Mouse (Mus musculus) thymus, adult 2 months (tissue): ENCODE results near the gene Etv5. TPM values are rescaled to one million over a fixed set of nuclear protein-coding genes. Genes with fewer than 3 reads are reported as not detected.

Experiments used
- DNase-seq: peaks from one replicate; pipeline ENCODE4 v3.0.0; 2021
- H3K27ac ChIP-seq: fragments of 200-500 bp; 2 replicates; pipeline ENCODE4 v1.5.1; 2012; ENCODE audit warnings: low read length, control low read depth; ENCODE audit not compliant: control insufficient read depth, insufficient read depth
- H3K27me3 ChIP-seq: fragments of 200-500 bp; 2 replicates; pipeline ENCODE4 v1.6.1; 2012; ENCODE audit warnings: mild to moderate bottlenecking, low read length, moderate library complexity, mixed read lengths; ENCODE audit not compliant: control insufficient read depth, insufficient read depth
- H3K36me3 ChIP-seq: fragments of 200-500 bp; 2 replicates; pipeline ENCODE4 v1.6.1; 2012; ENCODE audit warnings: mild to moderate bottlenecking, low read length, moderate library complexity; ENCODE audit not compliant: control insufficient read depth, insufficient read depth
- H3K4me1 ChIP-seq: fragments of 200-500 bp; replicated peaks from 2 replicates; pipeline ENCODE4 v1.6.1; 2012; ENCODE audit warnings: low read length; ENCODE audit not compliant: control insufficient read depth, insufficient read depth
- H3K4me3 ChIP-seq: fragments of 200-500 bp; 2 replicates; pipeline ENCODE4 v1.5.1; 2012; ENCODE audit warnings: mild to moderate bottlenecking, low read length, control low read depth, moderate library complexity; ENCODE audit not compliant: control insufficient read depth, insufficient read depth
- CTCF ChIP-seq: fragments of 200-500 bp; IDR thresholded peaks from 2 replicates; pipeline ENCODE4 v1.5.1; 2012; ENCODE audit warnings: mild to moderate bottlenecking, control low read depth, low read length, moderate library complexity, borderline replicate concordance; ENCODE audit not compliant: control insufficient read depth, poor library complexity, insufficient read depth; ENCODE audit errors: extremely low read depth
- POLR2A ChIP-seq: fragments of 200-500 bp; IDR thresholded peaks from 2 replicates; pipeline ENCODE4 v1.6.1; 2012; ENCODE audit warnings: mild to moderate bottlenecking, low read length, control low read depth, moderate library complexity; ENCODE audit not compliant: control insufficient read depth, poor library complexity, insufficient read depth; ENCODE audit errors: extremely low read depth
- WGBS: fragments of 180-500 bp; shearing (Covaris S2); methylation state at CpG from one replicate; pipeline ENCODE4 v1.1.7; 2018; 5-methylcytosine and 5-hydroxymethylcytosine counted together
- polyA plus RNA-seq: library from polyadenylated mRNA; depleted of rRNA; stranded (reverse); fragments of >200 nt; gene quantifications from 2 replicates; pipeline ENCODE4 v1.2.3, GENCODE M21; 2012

The Etv5 gene
- polyA plus RNA-seq, 1 experiment = 7.3 TPM

DNA sequence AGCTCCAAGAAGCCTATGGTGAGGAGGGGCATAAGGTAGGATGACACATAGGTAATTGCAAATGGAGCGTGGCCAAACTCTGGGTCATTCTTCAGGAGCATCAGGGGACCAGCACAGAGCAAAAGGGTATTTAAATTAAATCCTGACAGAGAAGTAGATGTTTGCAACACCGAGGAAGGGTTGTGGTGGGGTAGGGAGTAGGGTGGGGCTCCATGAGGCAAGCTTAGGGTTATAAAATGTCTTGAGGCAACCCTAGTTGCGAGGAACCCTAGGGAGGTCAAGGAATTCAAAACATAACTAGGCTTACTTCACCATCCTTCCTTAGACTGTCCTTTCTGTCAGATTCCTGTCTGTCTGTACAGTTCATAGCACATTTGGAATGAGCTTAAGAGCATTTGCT lies 85.9 kb downstream of the Etv5 start:
- Histone ChIP-seq H3K4me3 (no peak overlapping the region), H3K27me3 (no peaks in the 10 kb centered on the region), H3K36me3 (no peaks in the 10 kb centered on the region), H3K4me1 (peaks cover 9% of the 10 kb centered on the region), H3K27ac (no peak overlapping the region)
- 91% methylated on average over 3 of the region's 3 CpGs for WGBS
- DNase-seq = no peak
- no peak for TF ChIP-seq POLR2A
- TF ChIP-seq CTCF = no peak

DNA sequence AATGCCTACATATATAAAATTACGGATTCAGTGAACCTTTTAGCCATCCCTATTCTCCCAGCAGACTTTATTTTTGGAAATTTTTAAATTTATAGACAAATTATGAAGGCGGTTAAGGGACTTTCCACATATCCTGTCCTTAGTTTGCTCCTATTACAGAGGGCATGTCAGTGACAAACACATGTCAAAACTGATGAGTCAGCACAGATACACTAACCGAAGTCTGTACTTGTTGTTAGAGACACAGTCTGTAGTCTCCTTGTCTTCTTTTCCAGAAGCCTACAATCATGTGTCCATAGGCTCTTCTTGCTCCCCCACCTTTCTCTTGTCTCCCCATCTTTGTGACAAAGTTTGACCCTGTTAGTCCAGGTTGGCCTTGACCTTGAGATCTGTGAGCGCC lies 88.3 kb downstream of the Etv5 start:
- Histone ChIP-seq H3K36me3 (no peaks in the 10 kb centered on the region), H3K27ac (no peak overlapping the region), H3K27me3 (no peaks in the 10 kb centered on the region), H3K4me3 (no peak overlapping the region), H3K4me1 (peaks cover 7% of the 10 kb centered on the region)
- DNase-seq = no peak
- TF ChIP-seq CTCF (no peak), POLR2A (no peak)
- WGBS = 88% methylated on average over 4 of the region's 4 CpGs

DNA sequence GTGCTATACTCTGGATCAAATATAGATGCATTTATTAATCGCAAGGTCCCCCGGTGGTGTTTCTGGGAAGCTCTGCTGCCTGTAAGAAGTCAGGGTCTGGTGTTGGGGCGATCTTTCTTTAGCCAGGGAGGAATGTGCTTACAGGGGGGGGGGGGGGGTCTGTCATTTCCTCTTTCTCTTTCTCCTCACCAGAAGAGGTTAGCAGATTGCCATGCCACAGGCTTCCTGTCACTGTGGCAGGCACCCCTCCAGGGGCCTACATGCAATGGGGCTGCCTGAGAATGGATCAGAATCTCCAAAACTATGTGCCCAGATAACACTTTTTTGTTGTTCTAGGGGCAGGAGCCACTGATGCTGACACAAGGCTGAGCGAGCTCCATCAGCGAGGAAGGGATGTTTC lies 89.7 kb downstream of the Etv5 start:
- peak; percentile 16 for DNase-seq
- TF ChIP-seq CTCF (no peak), POLR2A (no peak)
- Histone ChIP-seq H3K27ac (no peak overlapping the region), H3K4me3 (no peak overlapping the region), H3K4me1 (peaks cover 7% of the 10 kb centered on the region), H3K27me3 (no peaks in the 10 kb centered on the region), H3K36me3 (no peaks in the 10 kb centered on the region)
- WGBS = 19% methylated on average over 5 of the region's 5 CpGs

DNA sequence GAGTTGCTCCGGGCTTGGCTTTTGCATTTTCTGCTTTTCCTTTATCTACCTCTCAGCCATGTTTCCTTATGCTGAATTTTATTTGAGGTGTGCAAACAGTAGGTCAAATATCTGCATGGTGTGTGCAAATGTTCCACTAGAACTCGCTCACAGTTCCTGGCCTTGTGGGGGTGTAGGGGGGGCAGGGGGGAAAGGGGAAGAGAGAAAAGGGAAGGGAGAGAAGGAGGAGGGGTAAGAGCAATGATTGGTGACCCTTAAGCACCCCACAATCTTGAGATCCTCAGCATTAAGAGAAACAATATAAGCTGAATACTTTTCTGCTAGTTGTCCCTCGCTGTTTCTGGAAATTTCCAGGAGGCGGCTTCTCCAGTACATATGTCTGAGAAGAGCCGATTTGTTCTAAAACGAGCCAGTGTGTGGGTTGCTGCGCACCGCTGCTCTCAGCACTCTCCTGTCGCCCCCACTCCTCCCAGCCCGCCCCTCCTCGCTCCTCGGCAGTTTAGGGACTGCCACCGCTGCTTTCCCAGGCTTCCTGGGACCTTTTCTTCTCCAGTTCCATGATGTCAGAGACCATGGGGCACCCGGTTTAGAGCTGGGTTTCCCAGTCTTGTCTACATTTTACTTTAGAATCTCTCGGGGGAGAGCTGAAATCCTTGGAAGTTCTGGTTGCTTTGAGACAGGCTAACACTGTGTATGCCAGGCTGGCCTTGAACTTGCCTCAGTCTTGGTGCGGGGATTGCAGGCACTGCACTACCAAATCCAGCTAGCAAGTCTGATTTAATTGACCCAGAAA lies 90.8 kb downstream of the Etv5 start:
- WGBS = 81% methylated on average over 16 of the region's 16 CpGs
- H3K27ac ChIP-seq = no peak overlapping the region
- peaks cover 7% of the 10 kb centered on the region for H3K4me1 ChIP-seq
- H3K36me3 ChIP-seq = no peaks in the 10 kb centered on the region
- no peaks in the 10 kb centered on the region for H3K27me3 ChIP-seq
- TF ChIP-seq CTCF = no peak
- no peak for TF ChIP-seq POLR2A
- H3K4me3 ChIP-seq = no peak overlapping the region
- DNase-seq = no peak

DNA sequence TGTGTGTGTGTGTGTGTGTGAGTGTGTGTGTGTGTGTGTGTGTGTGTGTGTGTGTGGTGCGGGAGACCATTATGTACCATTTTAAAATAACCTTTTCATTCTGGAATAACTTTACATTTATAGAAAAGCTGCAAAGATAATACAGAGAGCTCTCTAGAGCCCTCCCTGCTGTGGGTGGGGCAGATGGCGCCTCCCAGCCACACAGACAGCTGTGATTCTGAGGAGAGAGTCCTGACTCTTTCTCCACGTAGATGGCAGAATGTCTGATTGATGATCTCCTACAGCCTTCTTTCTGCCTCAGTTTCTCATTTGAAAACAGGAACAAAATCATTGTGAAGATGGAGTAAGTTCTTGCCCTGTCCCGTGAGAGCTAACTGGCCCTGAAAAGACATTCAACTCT lies 91.5 kb downstream of the Etv5 start:
- TF ChIP-seq CTCF (no peak), POLR2A (no peak)
- 88% methylated on average over 4 of the region's 4 CpGs for WGBS
- no peaks in the 10 kb centered on the region for H3K36me3 ChIP-seq
- DNase-seq = no peak
- H3K4me1 ChIP-seq = peaks cover 7% of the 10 kb centered on the region
- H3K27me3 ChIP-seq = no peaks in the 10 kb centered on the region
- no peak overlapping the region for H3K4me3 ChIP-seq
- H3K27ac ChIP-seq = no peak overlapping the region

DNA sequence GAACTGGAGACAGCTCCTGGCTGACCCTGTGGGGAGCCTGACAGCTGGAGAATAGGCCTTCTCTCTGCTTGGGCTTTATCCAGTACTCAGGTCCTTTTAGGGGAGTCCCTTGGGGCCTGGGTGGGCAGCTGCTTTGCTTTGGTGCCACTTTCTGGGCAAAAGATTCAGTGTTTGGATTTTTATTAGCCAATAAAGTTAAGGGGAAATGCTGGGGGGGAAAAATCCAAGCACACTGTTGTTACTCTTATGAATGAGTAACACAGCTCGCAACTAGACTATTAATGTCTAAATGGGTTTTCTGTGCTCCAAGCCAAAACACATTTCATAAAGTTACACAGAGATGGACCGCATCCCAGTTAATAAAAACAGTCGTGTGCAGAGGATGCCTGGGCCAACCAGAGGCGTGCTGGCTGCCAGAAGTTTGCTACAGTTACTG lies 98.3 kb downstream of the Etv5 start:
- TF ChIP-seq CTCF (no peak), POLR2A (no peak)
- no peak for DNase-seq
- Histone ChIP-seq H3K4me3 (no peak overlapping the region), H3K27me3 (no peaks in the 10 kb centered on the region), H3K36me3 (no peaks in the 10 kb centered on the region), H3K4me1 (no peaks in the 10 kb centered on the region), H3K27ac (no peak overlapping the region)
- 91% methylated on average over 4 of the region's 4 CpGs for WGBS
